Mouse (Mus musculus) kidney, embryonic 16.5 days (tissue): ENCODE results near the gene Robo2. TPM values are rescaled to one million over a fixed set of nuclear protein-coding genes. Genes with fewer than 3 reads are reported as not detected.

Experiments used
- ATAC-seq: fragments of 200-750 bp; cut with Nextera tagmentation; 2 replicates; pipeline ENCODE4 v1.8.0; 2017; ENCODE audit warnings: moderate TSS enrichment; ENCODE audit not compliant: low FRiP score, low TSS enrichment
- H3K27ac ChIP-seq: fragments of 300-500 bp; sonication (generic); 2 replicates; pipeline ENCODE4 v1.5.1; 2014; ENCODE audit warnings: low read length
- H3K27me3 ChIP-seq: fragments of 300-500 bp; sonication (generic); 2 replicates; pipeline ENCODE4 v1.6.1; 2014; ENCODE audit warnings: low read length, control low read depth, mixed read lengths; ENCODE audit not compliant: insufficient read depth
- H3K36me3 ChIP-seq: fragments of 300-500 bp; sonication (generic); 2 replicates; pipeline ENCODE4 v1.6.1; 2014; ENCODE audit warnings: low read length, control low read depth, mixed read lengths; ENCODE audit not compliant: insufficient read depth
- H3K4me1 ChIP-seq: fragments of 300-500 bp; sonication (generic); 2 replicates; pipeline ENCODE4 v1.6.1; 2014; ENCODE audit warnings: low read length, control low read depth, mixed read lengths; ENCODE audit not compliant: insufficient read depth
- H3K4me2 ChIP-seq: fragments of 300-500 bp; sonication (generic); replicated peaks from 2 replicates; pipeline ENCODE4 v1.6.1; 2014; ENCODE audit warnings: low read depth, low read length
- H3K4me3 ChIP-seq: fragments of 300-500 bp; sonication (generic); 2 replicates; pipeline ENCODE4 v1.5.1; 2014; ENCODE audit warnings: mild to moderate bottlenecking, low read length
- H3K9ac ChIP-seq: fragments of 300-500 bp; sonication (generic); replicated peaks from 2 replicates; pipeline ENCODE4 v1.6.1; 2014; ENCODE audit warnings: low read length
- H3K9me3 ChIP-seq: fragments of 300-500 bp; sonication (generic); 2 replicates; pipeline ENCODE4 v1.6.1; 2016; ENCODE audit warnings: low read length, control low read depth
- WGBS: fragments of 180-500 bp; shearing (Covaris S2); extraction: QIAGEN DNeasy Blood & Tissue Kit; methylation state at CpG from one replicate; pipeline ENCODE4 v1.1.7; 2014; 5-methylcytosine and 5-hydroxymethylcytosine counted together
- microRNA counts: library from miRNA; unstranded; fragments of <30 nt; microRNA quantifications from one replicate; lab custom pipeline; 2016
- microRNA-seq: library from miRNA; unstranded; fragments of <30 nt; microRNA quantifications from one replicate; pipeline ENCODE4, GENCODE M21; 2016
- polyA plus RNA-seq: library from polyadenylated mRNA; unstranded; fragments of >200 nt; fragmentation: Nextera tagmentation; extraction: Ambion mirVana; gene quantifications from 2 replicates; pipeline ENCODE4 v1.2.1, GENCODE M21; 2015

Gene Robo2
- polyA plus RNA-seq, 1 experiment from 2014 or later, result 83.4 TPM

DNA sequence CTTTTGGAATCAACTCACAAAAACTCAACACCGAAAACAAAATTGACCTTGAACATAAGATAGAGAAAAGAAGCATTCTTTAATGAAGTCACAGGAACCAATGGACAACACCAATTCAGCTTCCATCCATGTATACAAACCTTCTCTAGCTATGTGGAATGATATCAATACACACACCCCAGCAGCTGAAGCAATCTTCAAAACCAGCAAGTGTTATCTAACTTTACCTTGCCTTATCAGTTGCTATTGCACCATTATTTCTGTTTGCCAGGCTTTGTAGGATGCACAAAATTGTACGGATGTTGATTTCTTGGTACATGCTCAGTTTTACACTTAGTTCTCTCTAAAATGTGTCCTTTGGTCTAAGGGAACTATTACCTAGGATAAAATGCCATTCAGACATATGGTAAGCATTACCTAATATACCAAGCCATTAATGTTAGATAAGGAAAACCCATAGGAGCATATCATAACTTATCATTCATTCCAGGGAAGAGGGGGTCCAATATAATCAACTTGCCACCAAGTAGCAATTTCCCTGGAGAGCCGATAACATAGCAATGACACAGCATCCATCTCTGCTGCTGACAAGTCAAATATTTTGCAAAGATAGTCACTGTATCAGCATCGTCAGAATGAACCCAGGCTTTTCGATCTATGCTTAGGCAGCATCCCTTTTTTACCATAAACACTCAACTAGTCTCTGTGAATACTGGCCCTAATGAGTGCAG, 537.6 kb downstream of the Robo2 start:
- Histone ChIP-seq H3K4me1 (0 out of 2 replicates have a peak, but pooled peaks cover 10% of the 10 kb centered on the region), H3K36me3 (no peaks in the 10 kb centered on the region), H3K4me2 (no peak overlapping the region), H3K27ac (no peak overlapping the region), H3K9me3 (no peaks in the 10 kb centered on the region), H3K27me3 (no peaks in the 10 kb centered on the region), H3K4me3 (no peak overlapping the region), H3K9ac (no peak overlapping the region)
- ATAC-seq, result no peak
- WGBS, result 90% methylated on average over 5 of the region's 5 CpGs

DNA sequence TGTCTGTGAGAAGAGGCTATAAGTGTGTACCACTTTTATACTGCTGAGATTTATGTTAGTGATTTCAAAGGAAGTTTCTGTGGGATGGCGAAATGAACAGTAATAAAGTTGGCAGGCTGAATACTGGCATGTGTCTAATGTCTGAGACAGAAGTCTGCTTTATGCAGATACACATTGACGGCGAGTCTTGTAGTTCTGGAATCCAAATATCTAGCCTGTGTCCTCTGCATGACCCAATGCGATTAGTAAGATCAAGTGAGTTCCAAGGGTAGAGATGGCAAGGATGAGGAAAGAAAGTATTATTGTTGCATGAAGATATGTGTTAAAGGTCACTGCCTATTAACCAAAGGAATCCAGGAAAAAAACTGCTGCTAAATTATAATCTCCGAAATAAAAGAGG, 541.3 kb downstream of the Robo2 start:
- WGBS, result 66% methylated on average over 5 of the region's 5 CpGs
- ATAC-seq, result no peak
- no peak overlapping the region for H3K4me2 ChIP-seq

DNA sequence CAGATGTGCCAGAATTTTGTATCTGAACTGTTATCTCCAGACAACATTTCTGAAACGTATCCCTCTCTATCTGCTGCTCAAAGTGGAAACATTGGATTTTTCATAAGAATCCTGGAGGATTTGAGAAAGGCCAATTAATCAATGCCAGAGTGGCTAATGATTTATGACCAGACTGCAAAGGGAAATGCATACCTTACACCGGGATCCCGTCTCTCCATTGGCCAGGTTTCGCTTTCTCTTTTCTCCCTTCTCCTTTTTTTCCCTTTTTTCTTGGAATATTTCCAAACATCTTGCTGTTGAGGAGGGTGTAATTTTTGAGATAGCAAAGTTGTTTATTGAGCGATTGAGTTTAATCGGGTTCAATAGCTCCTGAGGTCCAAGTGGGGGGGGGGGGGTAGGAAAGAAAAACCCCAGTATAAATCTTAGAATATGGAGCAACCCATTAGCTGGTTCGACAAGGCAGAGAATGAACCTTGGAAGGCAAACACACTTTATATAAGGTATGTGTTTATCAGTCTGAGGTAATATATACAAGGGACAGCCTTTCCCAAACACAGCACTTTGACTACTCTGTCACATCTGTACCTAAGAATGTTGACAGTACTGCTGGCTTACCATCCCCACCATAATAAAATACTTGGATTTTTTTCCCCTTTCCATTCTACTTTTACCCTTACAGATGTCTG, 542.0 kb downstream of the Robo2 start:
- H3K9me3 ChIP-seq, result no peaks in the 10 kb centered on the region
- no peak overlapping the region for H3K27ac ChIP-seq
- H3K4me1 ChIP-seq, result 0 out of 2 replicates have a peak, but pooled peaks cover 7% of the 10 kb centered on the region
- peak overlapping the region; percentile 10; the same call in 1 of the 2 replicates for H3K4me2 ChIP-seq
- H3K9ac ChIP-seq, result no peak overlapping the region
- H3K27me3 ChIP-seq, result no peaks in the 10 kb centered on the region; the same call in 1 of the 2 replicates
- no peaks in the 10 kb centered on the region for H3K36me3 ChIP-seq
- 47% methylated on average over 7 of the region's 7 CpGs for WGBS
- no peak overlapping the region for H3K4me3 ChIP-seq
- no peak for ATAC-seq

More for the DNA sequence above, 541.3 kb downstream of the Robo2 start:
- Histone ChIP-seq H3K9ac (no peak overlapping the region), H3K27ac (no peak overlapping the region), H3K9me3 (no peaks in the 10 kb centered on the region), H3K36me3 (no peaks in the 10 kb centered on the region), H3K4me3 (no peak overlapping the region), H3K27me3 (no peaks in the 10 kb centered on the region), H3K4me1 (0 out of 2 replicates have a peak, but pooled peaks cover 7% of the 10 kb centered on the region)

DNA sequence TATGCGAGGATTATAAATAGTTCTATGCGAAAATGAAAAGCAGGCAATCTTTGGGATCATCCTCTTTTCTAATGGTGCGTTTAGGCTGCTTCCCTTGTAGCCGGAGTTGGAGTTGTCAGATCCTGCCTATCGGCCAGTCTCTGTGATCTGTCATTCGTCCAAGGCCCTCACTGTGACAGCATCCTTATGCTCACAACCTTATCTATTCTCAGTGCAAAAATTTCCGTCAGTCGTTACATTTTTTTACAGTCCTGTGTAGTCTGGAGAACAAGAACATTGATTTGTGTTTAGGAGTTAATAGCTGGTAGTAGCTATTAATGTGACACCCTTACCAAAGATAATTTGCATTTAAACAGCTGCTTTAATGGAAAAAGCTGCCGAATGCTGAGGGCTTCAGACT, 547.0 kb downstream of the Robo2 start:
- no peak for ATAC-seq

DNA sequence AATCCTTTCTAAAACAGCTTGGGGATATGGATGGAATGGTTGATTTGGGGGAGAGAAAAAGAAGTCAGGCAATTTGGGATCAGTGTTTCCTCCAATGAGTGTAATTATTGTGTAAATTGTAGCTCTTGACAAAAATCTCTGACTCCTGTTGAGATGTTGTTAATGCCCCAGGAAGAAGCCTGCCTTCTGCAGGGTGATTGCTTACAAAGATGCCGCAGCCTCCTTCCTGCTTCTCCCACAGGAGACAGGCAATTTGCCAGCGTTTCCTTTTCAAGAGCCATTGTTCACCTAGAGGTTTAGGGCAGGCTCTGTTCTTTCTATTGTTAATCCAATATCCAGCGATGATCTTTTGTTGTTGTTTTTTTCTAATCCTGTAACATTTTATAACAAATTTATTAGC, 547.9 kb downstream of the Robo2 start:
- WGBS, result 9% methylated on average over 3 of the region's 3 CpGs
- Histone ChIP-seq H3K27ac (no peak overlapping the region), H3K4me2 (no peak overlapping the region), H3K9ac (no peak overlapping the region), H3K4me1 (no peaks in the 10 kb centered on the region), H3K27me3 (no peaks in the 10 kb centered on the region; the same call in 1 of the 2 replicates), H3K4me3 (no peak overlapping the region), H3K9me3 (no peaks in the 10 kb centered on the region), H3K36me3 (no peaks in the 10 kb centered on the region)
- ATAC-seq, result no peak

More for the DNA sequence above, 547.0 kb downstream of the Robo2 start:
- H3K27me3 ChIP-seq, result no peaks in the 10 kb centered on the region; the same call in 1 of the 2 replicates
- H3K4me3 ChIP-seq, result no peak overlapping the region
- no peak overlapping the region for H3K4me2 ChIP-seq
- no peak overlapping the region for H3K27ac ChIP-seq
- WGBS, result 36% methylated on average over 9 of the region's 9 CpGs
- H3K9me3 ChIP-seq, result no peaks in the 10 kb centered on the region
- no peak overlapping the region for H3K9ac ChIP-seq
- H3K4me1 ChIP-seq, result 0 out of 2 replicates have a peak, but pooled peaks cover under 1% of the 10 kb centered on the region
- H3K36me3 ChIP-seq, result no peaks in the 10 kb centered on the region

- WGBS, result 87% methylated on average over 2 of the region's 2 CpGs
- no peak overlapping the region for H3K4me3 ChIP-seq
- H3K9me3 ChIP-seq, result no peaks in the 10 kb centered on the region
- no peaks in the 10 kb centered on the region for H3K4me1 ChIP-seq
- no peaks in the 10 kb centered on the region for H3K36me3 ChIP-seq
- no peak overlapping the region for H3K27ac ChIP-seq
- H3K9ac ChIP-seq, result no peak overlapping the region
- no peak overlapping the region for H3K4me2 ChIP-seq
- no peak for ATAC-seq
- no peaks in the 10 kb centered on the region for H3K27me3 ChIP-seq
Observed at GRCm38 (mm10) chr16:73858717-73859116, 552.9 kb downstream of the Robo2 start.

- Histone ChIP-seq H3K36me3 (no peaks in the 10 kb centered on the region), H3K4me1 (no peaks in the 10 kb centered on the region), H3K9ac (no peak overlapping the region), H3K27ac (no peak overlapping the region), H3K4me2 (no peak overlapping the region), H3K4me3 (no peak overlapping the region), H3K27me3 (no peaks in the 10 kb centered on the region), H3K9me3 (no peaks in the 10 kb centered on the region)
- 86% methylated on average over 3 of the region's 3 CpGs for WGBS
- no peak for ATAC-seq
Observed at GRCm38 (mm10) chr16:73855821-73856220, 555.8 kb downstream of the Robo2 start.

MicroRNAs encoded within 50 kb of the gene (microRNA counts, 519-probe panel; counts per million panel counts)
- microRNA mmu-miR-691 (lab: Ali Mortazavi, UCI), result 2,647 counts per million, percentile 65 among the panel's probes with 10 or more counts

Small RNAs within 50 kb of the gene (microRNA-seq; reads per million reads assigned to microRNA genes)
- not detected for gene Gm24272
- not detected for gene Mir691
